Mouse (Mus musculus) embryonic facial prominence, embryonic 15.5 days (tissue): ENCODE data around the gene Fstl5. TPM values are rescaled to one million over a fixed set of nuclear protein-coding genes. Genes with fewer than 3 reads are reported as not detected.

ENCODE experiments used
- ATAC-seq: fragments of 200-750 bp; cut with Nextera tagmentation; 2 replicates; pipeline ENCODE4 v1.8.0; 2017; ENCODE audit warnings: low read depth, moderate TSS enrichment; ENCODE audit not compliant: insufficient number of reproducible peaks, low FRiP score, low TSS enrichment
- H3K27ac ChIP-seq: fragments of 300-500 bp; sonication (generic); replicated peaks from 2 replicates; pipeline ENCODE4 v1.5.1; 2015; ENCODE audit warnings: mild to moderate bottlenecking, inconsistent platforms
- H3K27me3 ChIP-seq: fragments of 300-500 bp; sonication (generic); 2 replicates; pipeline ENCODE4 v1.6.1; 2015; ENCODE audit warnings: inconsistent platforms
- H3K36me3 ChIP-seq: fragments of 300-500 bp; sonication (generic); 2 replicates; pipeline ENCODE4 v1.6.1; 2015; ENCODE audit warnings: mild to moderate bottlenecking, inconsistent platforms
- H3K4me1 ChIP-seq: fragments of 300-500 bp; sonication (generic); 2 replicates; pipeline ENCODE4 v1.6.1; 2015; ENCODE audit warnings: inconsistent platforms
- H3K4me2 ChIP-seq: fragments of 300-500 bp; sonication (generic); replicated peaks from 2 replicates; pipeline ENCODE4 v1.6.1; 2015; ENCODE audit warnings: mild to moderate bottlenecking, inconsistent platforms
- H3K4me3 ChIP-seq: fragments of 300-500 bp; sonication (generic); replicated peaks from 2 replicates; pipeline ENCODE4 v1.5.1; 2015; ENCODE audit warnings: mild to moderate bottlenecking, inconsistent platforms
- H3K9ac ChIP-seq: fragments of 300-500 bp; sonication (generic); 2 replicates; pipeline ENCODE4 v1.6.1; 2015; ENCODE audit warnings: inconsistent platforms
- H3K9me3 ChIP-seq: fragments of 300-500 bp; sonication (generic); replicated peaks from 2 replicates; pipeline ENCODE4 v1.6.1; 2016; ENCODE audit warnings: inconsistent platforms
- WGBS: fragments of 180-500 bp; shearing (Covaris S2); methylation state at CpG from one replicate; pipeline ENCODE4 v1.1.7; 2015; 5-methylcytosine and 5-hydroxymethylcytosine counted together
- polyA plus RNA-seq: library from polyadenylated mRNA; unstranded; fragments of >200 nt; fragmentation: Nextera tagmentation; extraction: Ambion mirVana; gene quantifications from 2 replicates; pipeline ENCODE4 v1.2.1, GENCODE M21; 2015

Fstl5 gene
- 15.4 and 19.5 TPM in 2 replicates for polyA plus RNA-seq

- Histone ChIP-seq H3K9me3 (no peaks in the 10 kb centered on the region), H3K9ac (no peak within 1 kb of the TSS)
- under 1% methylated on average over 28 of the region's 28 CpGs for WGBS
Observed at GRCm38 (mm10) chr3:76074060-76074707, at the start of gene Fstl5. Gene Fstl5, plus strand, starts transcription at chr3:76074270.

DNA sequence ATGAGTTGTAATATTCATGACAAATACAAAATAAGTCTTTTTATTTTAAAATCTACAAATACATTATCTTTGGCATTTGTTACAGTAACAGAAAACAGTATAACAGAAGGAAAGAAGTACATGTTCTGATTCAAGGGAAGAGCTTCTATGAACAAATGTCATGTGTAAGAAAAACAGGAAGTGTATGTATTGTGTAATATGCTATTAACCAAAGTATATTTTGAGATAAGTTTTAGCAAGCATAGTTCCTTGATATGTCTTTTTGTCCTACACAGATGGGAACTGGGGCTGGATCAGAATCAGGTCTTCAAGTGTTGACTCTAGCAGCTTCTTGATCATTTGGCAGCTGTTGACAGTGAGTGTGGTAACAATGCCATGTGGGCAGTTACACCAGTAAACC lies 48.5 kb upstream of the Fstl5 start:
- H3K4me1 ChIP-seq, result no peaks in the 10 kb centered on the region
- no peaks in the 10 kb centered on the region for H3K9me3 ChIP-seq
- no peak overlapping the region for H3K4me2 ChIP-seq
- no peaks in the 10 kb centered on the region for H3K36me3 ChIP-seq
- ATAC-seq, result no peak
- no peak overlapping the region for H3K4me3 ChIP-seq
- no peak overlapping the region for H3K9ac ChIP-seq
- no peak overlapping the region for H3K27ac ChIP-seq
- H3K27me3 ChIP-seq, result no peaks in the 10 kb centered on the region

More at GRCm38 (mm10) chr3:76074060-76074707, at the start of gene Fstl5:
- Histone ChIP-seq H3K4me1 (peaks cover 5% of the 10 kb centered on the region; the same call in 1 of the 2 replicates), H3K4me3 (peak within 1 kb of the TSS; percentile 36), H3K27ac (no peak within 1 kb of the TSS), H3K36me3 (no peaks in the 10 kb centered on the region), H3K27me3 (peaks cover 4% of the 10 kb centered on the region; the same call in 1 of the 2 replicates), H3K4me2 (peak within 1 kb of the TSS; percentile 59)
- peak; percentile 86 for ATAC-seq

DNA sequence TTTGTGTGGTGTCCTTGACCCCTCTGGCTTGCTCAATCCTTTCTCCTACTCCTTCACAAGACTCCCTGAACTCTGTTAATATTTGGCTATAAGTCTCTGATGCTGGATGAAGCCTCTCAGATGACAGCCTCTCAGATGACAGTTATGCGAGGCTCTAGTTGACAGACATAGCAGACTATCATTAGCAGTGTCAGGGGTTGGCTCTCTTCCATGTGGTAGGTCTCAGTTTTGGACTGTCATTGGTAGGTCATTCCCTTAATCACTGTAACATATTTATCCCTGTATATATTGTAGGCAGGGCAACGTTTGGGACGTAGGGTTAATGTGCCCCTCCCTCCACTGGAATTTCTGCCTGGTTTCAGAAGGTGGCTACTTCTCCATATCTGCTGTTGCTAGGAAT lies 22.9 kb upstream of the Fstl5 start:
- no peaks in the 10 kb centered on the region for H3K27me3 ChIP-seq
- no peak for ATAC-seq
- no peak overlapping the region for H3K4me2 ChIP-seq
- H3K4me3 ChIP-seq, result no peak overlapping the region
- no peaks in the 10 kb centered on the region for H3K9me3 ChIP-seq
- no peak overlapping the region for H3K27ac ChIP-seq
- no peaks in the 10 kb centered on the region for H3K4me1 ChIP-seq
- 61% methylated on average over 3 of the region's 3 CpGs for WGBS
- H3K9ac ChIP-seq, result no peak overlapping the region
- no peaks in the 10 kb centered on the region for H3K36me3 ChIP-seq

DNA sequence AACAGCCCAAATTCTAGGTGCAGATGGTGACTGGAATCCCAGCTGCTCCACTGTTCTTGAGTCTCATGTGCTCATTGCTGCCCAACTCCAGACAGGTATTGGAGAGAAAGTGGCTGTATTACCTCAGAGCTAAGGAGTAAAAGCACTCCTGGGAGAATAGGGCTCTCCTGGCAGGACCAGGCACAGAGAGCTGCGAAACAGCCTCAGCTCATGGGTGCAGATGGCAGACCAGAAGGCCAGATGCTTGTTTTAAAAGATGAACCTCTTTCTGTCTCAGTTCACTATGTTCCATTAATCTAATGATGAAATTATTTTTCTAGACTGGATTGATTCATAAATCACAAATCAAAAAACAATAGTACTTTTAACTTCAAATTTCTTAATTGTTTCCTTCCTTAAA lies 12.1 kb upstream of the Fstl5 start:
- Histone ChIP-seq H3K27ac (no peak overlapping the region), H3K4me3 (no peak overlapping the region), H3K9me3 (no peaks in the 10 kb centered on the region), H3K4me1 (no peaks in the 10 kb centered on the region), H3K36me3 (no peaks in the 10 kb centered on the region), H3K9ac (no peak overlapping the region), H3K27me3 (no peaks in the 10 kb centered on the region), H3K4me2 (no peak overlapping the region)
- ATAC-seq, result no peak
- WGBS, result 85% methylated on average over 1 of the region's 1 CpGs

DNA sequence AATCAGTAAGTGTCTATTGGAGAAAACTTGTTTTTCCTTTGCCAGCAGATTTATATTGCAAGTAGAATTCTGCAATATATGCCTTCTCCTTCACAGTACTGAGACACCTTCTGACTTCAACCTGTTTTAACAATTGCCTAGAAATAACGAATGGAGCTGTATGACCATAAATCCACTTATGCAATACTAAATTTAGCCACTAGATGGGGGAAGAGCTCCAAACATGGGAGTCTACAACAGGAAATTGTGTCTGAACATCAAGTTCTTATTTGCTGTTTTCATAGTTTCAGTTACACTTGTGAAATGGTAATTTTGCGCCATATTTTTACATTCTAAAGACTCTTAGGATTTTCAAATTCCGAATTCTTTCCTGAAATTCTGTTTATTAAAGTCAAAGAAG lies 6.2 kb upstream of the Fstl5 start:
- H3K4me3 ChIP-seq, result no peak overlapping the region
- H3K9ac ChIP-seq, result no peak overlapping the region
- no peaks in the 10 kb centered on the region for H3K36me3 ChIP-seq
- H3K9me3 ChIP-seq, result no peaks in the 10 kb centered on the region
- ATAC-seq, result no peak
- H3K4me2 ChIP-seq, result no peak overlapping the region
- no peaks in the 10 kb centered on the region for H3K4me1 ChIP-seq
- H3K27me3 ChIP-seq, result no peaks in the 10 kb centered on the region
- no peak overlapping the region for H3K27ac ChIP-seq
- 2% methylated on average over 3 of the region's 3 CpGs for WGBS

- Histone ChIP-seq H3K27me3 (peaks cover 4% of the 10 kb centered on the region; the same call in 1 of the 2 replicates), H3K4me3 (no peak overlapping the region), H3K9me3 (no peaks in the 10 kb centered on the region), H3K27ac (no peak overlapping the region), H3K36me3 (no peaks in the 10 kb centered on the region), H3K4me2 (no peak overlapping the region), H3K9ac (no peak overlapping the region), H3K4me1 (peaks cover 5% of the 10 kb centered on the region; the same call in 1 of the 2 replicates)
- 72% methylated on average over 7 of the region's 7 CpGs for WGBS
- no peak for ATAC-seq
Observed at GRCm38 (mm10) chr3:76072826-76073225, 1.2 kb upstream of the Fstl5 start.

- H3K36me3 ChIP-seq, result no peaks in the 10 kb centered on the region
- 85% methylated on average over 1 of the region's 1 CpGs for WGBS
- H3K9me3 ChIP-seq, result no peaks in the 10 kb centered on the region
- H3K27me3 ChIP-seq, result no peaks in the 10 kb centered on the region
- H3K4me2 ChIP-seq, result no peak overlapping the region
- H3K9ac ChIP-seq, result no peak overlapping the region
- no peak overlapping the region for H3K4me3 ChIP-seq
- H3K4me1 ChIP-seq, result no peaks in the 10 kb centered on the region
- ATAC-seq, result no peak
- H3K27ac ChIP-seq, result no peak overlapping the region
Observed at GRCm38 (mm10) chr3:76140445-76140844, 66.4 kb downstream of the Fstl5 start.

GRCm38 (mm10) chr3:76147846-76148245 lies 73.8 kb downstream of the Fstl5 start:
- Histone ChIP-seq H3K4me1 (no peaks in the 10 kb centered on the region), H3K27ac (no peak overlapping the region), H3K9me3 (no peaks in the 10 kb centered on the region), H3K36me3 (no peaks in the 10 kb centered on the region), H3K4me2 (no peak overlapping the region), H3K27me3 (no peaks in the 10 kb centered on the region), H3K9ac (no peak overlapping the region), H3K4me3 (no peak overlapping the region)
- WGBS, result 86% methylated on average over 11 of the region's 11 CpGs
- no peak for ATAC-seq

DNA sequence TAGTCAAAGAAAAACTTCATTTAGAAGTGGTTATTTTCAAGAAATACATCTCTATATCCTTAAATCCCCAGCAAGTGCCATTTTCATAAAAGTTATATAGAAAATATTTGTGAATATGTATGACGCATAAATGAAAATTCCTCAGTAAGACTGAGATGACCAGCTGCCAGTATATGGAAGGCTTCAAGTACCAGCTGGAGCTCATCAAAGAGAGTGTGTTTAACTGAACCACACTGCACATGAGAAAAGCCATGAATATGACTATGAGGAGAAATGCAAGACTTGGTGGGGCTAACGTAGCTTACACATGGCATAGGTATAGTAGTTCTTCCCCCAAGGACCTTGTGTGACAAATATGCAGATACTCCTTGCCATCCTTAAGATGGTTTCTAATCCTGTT lies 164.8 kb downstream of the Fstl5 start:
- 78% methylated on average over 2 of the region's 2 CpGs for whole genome bisulfite sequencing
- H3K4me2 ChIP-seq, result no peak overlapping the region
- no peak for ATAC-seq

GRCm38 (mm10) chr3:76251385-76251784 lies 177.3 kb downstream of the Fstl5 start:
- H3K4me1 ChIP-seq, result no peaks in the 10 kb centered on the region
- no peak overlapping the region for H3K4me3 ChIP-seq
- H3K9ac ChIP-seq, result no peak overlapping the region
- no peaks in the 10 kb centered on the region for H3K36me3 ChIP-seq
- H3K27ac ChIP-seq, result no peak overlapping the region
- no peak for ATAC-seq
- H3K4me2 ChIP-seq, result no peak overlapping the region
- WGBS, result 79% methylated on average over 1 of the region's 1 CpGs
- H3K9me3 ChIP-seq, result no peaks in the 10 kb centered on the region
- H3K27me3 ChIP-seq, result no peaks in the 10 kb centered on the region

More for the DNA sequence above, 164.8 kb downstream of the Fstl5 start:
- Histone ChIP-seq H3K36me3 (no peaks in the 10 kb centered on the region), H3K4me3 (no peak overlapping the region), H3K27me3 (no peaks in the 10 kb centered on the region), H3K4me1 (no peaks in the 10 kb centered on the region), H3K27ac (no peak overlapping the region), H3K9ac (no peak overlapping the region), H3K9me3 (no peaks in the 10 kb centered on the region)

GRCm38 (mm10) chr3:76292993-76293392 lies 218.9 kb downstream of the Fstl5 start:
- no peak for ATAC-seq
- H3K36me3 ChIP-seq, result no peaks in the 10 kb centered on the region
- no peak overlapping the region for H3K4me2 ChIP-seq
- no peaks in the 10 kb centered on the region for H3K27me3 ChIP-seq
- H3K4me1 ChIP-seq, result no peaks in the 10 kb centered on the region
- no peaks in the 10 kb centered on the region for H3K9me3 ChIP-seq
- H3K9ac ChIP-seq, result no peak overlapping the region
- 85% methylated on average over 1 of the region's 1 CpGs for WGBS
- no peak overlapping the region for H3K27ac ChIP-seq
- no peak overlapping the region for H3K4me3 ChIP-seq

DNA sequence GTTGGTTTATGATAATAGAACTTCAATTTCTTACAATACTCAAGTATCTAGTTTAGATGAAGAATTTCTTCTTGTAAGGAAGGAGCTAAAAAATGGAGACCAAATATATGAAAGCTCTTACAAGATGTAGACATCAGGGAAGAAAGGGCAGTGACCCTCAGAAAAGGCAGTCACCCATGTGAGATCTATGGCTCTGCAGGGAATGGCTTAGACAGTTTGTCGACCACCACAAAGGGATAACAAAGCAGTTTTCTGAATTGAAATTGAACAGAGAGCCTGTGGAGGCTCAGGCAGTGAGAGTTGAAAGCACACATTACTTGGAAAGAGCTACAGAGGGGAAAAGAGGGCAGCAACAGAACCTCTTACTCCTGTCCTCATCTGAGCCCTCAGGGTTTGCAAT lies 220.3 kb downstream of the Fstl5 start:
- Histone ChIP-seq H3K4me3 (no peak overlapping the region), H3K9ac (no peak overlapping the region), H3K27me3 (no peaks in the 10 kb centered on the region), H3K4me1 (no peaks in the 10 kb centered on the region), H3K27ac (no peak overlapping the region), H3K36me3 (no peaks in the 10 kb centered on the region), H3K9me3 (no peaks in the 10 kb centered on the region), H3K4me2 (no peak overlapping the region)
- WGBS, result 29% methylated on average over 1 of the region's 1 CpGs
- ATAC-seq, result no peak
